Mouse (Mus musculus) small intestine, adult 2 months (tissue): ENCODE measurements around the gene Rps27a.

Experiments
- CTCF ChIP-seq: fragments of 200-500 bp; IDR thresholded peaks from 2 replicates; pipeline ENCODE4 v1.5.1; 2012; ENCODE audit warnings: low read depth, mild to moderate bottlenecking, control low read depth, inconsistent platforms, low read length, moderate library complexity, mixed read lengths; ENCODE audit not compliant: insufficient replicate concordance, insufficient read length; ENCODE audit errors: extremely low read depth
- POLR2A ChIP-seq: fragments of 200-500 bp; IDR thresholded peaks from 2 replicates; pipeline ENCODE4 v1.6.1; 2012; ENCODE audit warnings: low read depth, mild to moderate bottlenecking, control low read depth, inconsistent platforms, low read length, moderate library complexity

DNA sequence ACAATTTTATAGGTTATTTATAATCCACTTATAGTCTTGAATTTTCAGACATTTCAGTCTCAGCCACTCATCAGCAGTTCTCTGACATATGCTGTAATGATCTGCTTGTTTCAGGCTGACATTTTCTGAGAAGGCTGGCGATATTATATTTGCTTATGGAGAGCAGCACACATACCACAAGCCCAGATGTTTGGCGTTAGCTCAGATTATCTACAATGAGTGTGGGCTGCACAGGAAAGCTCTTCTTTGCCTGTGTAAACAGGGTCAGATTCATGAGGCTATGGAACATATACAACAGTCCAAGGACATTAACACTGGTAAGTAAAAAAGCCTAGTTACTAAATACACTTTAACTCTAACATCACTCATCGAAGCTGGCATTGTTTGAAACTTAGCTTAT is 23.6 kb upstream of the Rps27a start:
- no peak for TF ChIP-seq POLR2A
- no peak for TF ChIP-seq CTCF
